Mouse (Mus musculus): ENCODE measurements around the gene Fam89b. TPM values are rescaled to one million over a fixed set of nuclear protein-coding genes. Genes with fewer than 3 reads are reported as not detected.

Fam89b gene
- polyA plus RNA-seq, 1 experiment from 2014 or later, result 233 TPM

DNA sequence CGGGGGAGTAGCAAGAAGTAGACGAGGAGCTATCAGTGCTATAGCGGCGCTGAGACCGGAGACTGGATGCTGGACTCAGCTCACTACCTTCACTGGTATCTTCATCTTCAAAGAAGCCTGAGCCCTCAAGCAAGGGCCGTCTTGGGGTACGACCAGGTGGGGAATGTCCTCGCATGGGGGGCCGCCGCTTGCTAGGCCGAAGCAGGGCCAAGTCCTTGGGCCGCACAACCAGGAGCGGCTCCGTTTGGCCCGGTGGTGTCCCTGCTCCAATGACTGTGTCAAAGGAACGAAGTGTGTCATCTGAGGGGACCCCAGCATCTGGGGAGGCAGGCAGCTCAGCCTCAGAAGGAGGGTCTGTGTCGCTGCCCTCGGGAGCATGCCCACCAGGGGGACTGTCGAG is 44.0 kb downstream of the Fam89b start:
- 95% methylated on average over 19 of the region's 19 CpGs for WGBS
- H3K9me3 ChIP-seq (replicated peaks; ENCODE audit: control insufficient read depth, low read length), result no peaks in the 10 kb centered on the region
- H3K4me3 ChIP-seq (ENCODE audit: low read depth, low read length), result no peak overlapping the region
- peaks cover 15% of the 10 kb centered on the region for H3K4me1 ChIP-seq (ENCODE audit: control insufficient read depth, insufficient read depth, low read length)
- no peak overlapping the region for H3K27ac ChIP-seq (ENCODE audit: low read depth, low read length)
- H3K9ac ChIP-seq (ENCODE audit: low read length), result no peak overlapping the region
- ATAC-seq (no peak), DNase-seq (ENCODE audit: low spot score) (no peak)
- H3K27me3 ChIP-seq (replicated peaks; ENCODE audit: control insufficient read depth, insufficient read depth, low read length), result no peaks in the 10 kb centered on the region
- H3K36me3 ChIP-seq (ENCODE audit: control insufficient read depth, insufficient read depth, low read length), result peaks cover 65% of the 10 kb centered on the region
- H3K4me2 ChIP-seq (ENCODE audit: low read length), result no peak overlapping the region

DNA sequence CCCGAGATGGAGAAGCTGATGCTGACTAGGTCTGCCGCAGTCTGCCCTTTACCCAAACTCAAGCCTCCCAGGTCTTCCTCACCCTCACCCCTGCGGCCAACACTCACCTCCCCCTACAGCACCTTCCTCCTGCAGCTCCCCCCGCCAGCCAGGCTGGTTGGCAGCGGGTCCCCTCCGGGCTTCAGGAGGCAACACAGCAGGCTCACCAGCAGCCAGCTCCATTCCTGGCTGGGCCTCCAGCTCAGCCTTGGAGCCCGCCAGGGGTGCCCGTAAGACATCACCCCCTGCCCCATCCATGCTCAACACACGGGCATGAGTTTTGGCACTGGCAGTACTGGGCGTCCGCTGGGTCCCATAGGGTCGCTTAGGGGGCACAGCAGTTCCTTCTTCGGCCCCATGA is 44.5 kb downstream of the Fam89b start:
- DNase-seq (ENCODE audit: low spot score) (no peak), ATAC-seq (no peak)
- Histone ChIP-seq H3K4me2 (ENCODE audit: low read length) (no peak overlapping the region), H3K27ac (ENCODE audit: low read depth, low read length) (no peak overlapping the region), H3K9me3 (replicated peaks; ENCODE audit: control insufficient read depth, low read length) (no peaks in the 10 kb centered on the region), H3K4me3 (ENCODE audit: low read depth, low read length) (no peak overlapping the region), H3K4me1 (ENCODE audit: control insufficient read depth, insufficient read depth, low read length) (peaks cover 10% of the 10 kb centered on the region), H3K36me3 (ENCODE audit: control insufficient read depth, insufficient read depth, low read length) (peaks cover 70% of the 10 kb centered on the region), H3K27me3 (replicated peaks; ENCODE audit: control insufficient read depth, insufficient read depth, low read length) (no peaks in the 10 kb centered on the region), H3K9ac (ENCODE audit: low read length) (no peak overlapping the region)
- WGBS, result 94% methylated on average over 13 of the region's 13 CpGs

DNA sequence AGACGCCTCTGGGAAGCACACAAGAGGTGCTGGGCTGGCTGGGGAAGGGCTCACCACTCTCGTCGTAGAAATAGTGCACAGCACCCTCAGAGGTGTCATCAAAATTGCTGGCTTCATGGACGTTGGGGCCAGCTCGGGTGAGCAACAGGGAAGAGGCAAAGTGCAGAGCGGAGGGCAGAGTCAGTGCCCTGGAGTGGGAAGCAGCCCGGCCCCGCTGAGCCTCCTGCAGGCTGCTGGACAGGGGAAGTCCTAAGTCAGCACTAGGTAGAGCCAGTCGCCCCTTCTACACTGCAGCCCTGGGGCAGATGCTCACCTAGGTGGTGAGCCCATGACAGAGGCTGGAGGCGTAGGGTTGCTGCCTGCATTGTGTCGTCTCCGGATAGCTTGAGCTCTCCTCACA is 45.2 kb downstream of the Fam89b start:
- Histone ChIP-seq H3K4me3 (ENCODE audit: low read depth, low read length) (no peak overlapping the region), H3K9ac (ENCODE audit: low read length) (no peak overlapping the region), H3K9me3 (replicated peaks; ENCODE audit: control insufficient read depth, low read length) (no peaks in the 10 kb centered on the region), H3K36me3 (ENCODE audit: control insufficient read depth, insufficient read depth, low read length) (peaks cover 77% of the 10 kb centered on the region), H3K4me2 (ENCODE audit: low read length) (no peak overlapping the region), H3K27ac (ENCODE audit: low read depth, low read length) (no peak overlapping the region), H3K27me3 (replicated peaks; ENCODE audit: control insufficient read depth, insufficient read depth, low read length) (no peaks in the 10 kb centered on the region), H3K4me1 (ENCODE audit: control insufficient read depth, insufficient read depth, low read length) (peaks cover 9% of the 10 kb centered on the region)
- 91% methylated on average over 12 of the region's 12 CpGs for WGBS
- ATAC-seq (no peak), DNase-seq (ENCODE audit: low spot score) (no peak)

DNA sequence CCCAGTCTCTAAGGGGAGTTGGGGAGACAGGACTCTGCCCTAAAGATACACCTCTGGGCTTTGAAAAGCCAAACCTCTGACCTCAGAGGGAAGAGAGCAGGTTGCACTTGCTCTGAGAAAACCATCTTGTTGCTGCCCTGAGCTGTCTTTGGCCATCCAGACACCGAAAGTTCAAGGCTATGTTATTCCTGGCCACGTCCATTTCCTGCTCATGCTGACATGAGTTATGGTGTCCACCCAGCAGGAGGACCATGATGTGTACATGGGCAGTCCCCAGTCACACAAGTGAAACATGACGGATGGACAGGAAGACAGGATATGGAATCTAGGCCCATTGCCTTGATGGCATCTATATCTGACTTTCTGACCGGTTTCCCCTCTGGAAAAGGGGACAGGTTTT is 49.0 kb downstream of the Fam89b start:
- Histone ChIP-seq H3K9me3 (replicated peaks; ENCODE audit: control insufficient read depth, low read length) (no peaks in the 10 kb centered on the region), H3K4me3 (ENCODE audit: low read depth, low read length) (no peak overlapping the region), H3K4me1 (ENCODE audit: control insufficient read depth, insufficient read depth, low read length) (no peaks in the 10 kb centered on the region), H3K36me3 (ENCODE audit: control insufficient read depth, insufficient read depth, low read length) (peaks cover 95% of the 10 kb centered on the region), H3K4me2 (ENCODE audit: low read length) (no peak overlapping the region), H3K27me3 (replicated peaks; ENCODE audit: control insufficient read depth, insufficient read depth, low read length) (no peaks in the 10 kb centered on the region), H3K27ac (ENCODE audit: low read depth, low read length) (no peak overlapping the region), H3K9ac (ENCODE audit: low read length) (no peak overlapping the region)
- ATAC-seq (no peak), DNase-seq (ENCODE audit: low spot score) (no peak)
- WGBS, result 88% methylated on average over 4 of the region's 4 CpGs

Small RNAs within 50 kb of the gene (microRNA-seq; reads per million reads assigned to microRNA genes)
- gene Mir6987, result 0.53 reads per million

Other genes with a start within 250 kb of the Fam89b start
- 51.8 and 57.1 TPM in 2 replicates for gene Mus81, start 241.3 kb downstream of the Fam89b start, polyA plus RNA-seq (2014; fragmentation: Nextera tagmentation; extraction: Ambion mirVana)
- 4,491 and 4,757 TPM in 2 replicates for gene Cfl1, start 239.2 kb downstream of the Fam89b start, polyA plus RNA-seq (2014; fragmentation: Nextera tagmentation; extraction: Ambion mirVana)
- 0.28 TPM in 1 of 2 replicates, not detected in the other for gene 1700020D05Rik, start 225.9 kb downstream of the Fam89b start, polyA plus RNA-seq (2014; fragmentation: Nextera tagmentation; extraction: Ambion mirVana)
- gene Snx32, start 219.1 kb downstream of the Fam89b start, polyA plus RNA-seq (2014; fragmentation: Nextera tagmentation; extraction: Ambion mirVana), result 55.3 and 73.2 TPM in 2 replicates
- 0.16 TPM in 1 of 2 replicates, not detected in the other for gene Ovol1, start 169.0 kb downstream of the Fam89b start, polyA plus RNA-seq (2014; fragmentation: Nextera tagmentation; extraction: Ambion mirVana)
- gene Ap5b1, start 161.6 kb downstream of the Fam89b start, polyA plus RNA-seq (2014; fragmentation: Nextera tagmentation; extraction: Ambion mirVana), result 1.5 and 1.6 TPM in 2 replicates
- gene Rnaseh2c, start 127.8 kb downstream of the Fam89b start, polyA plus RNA-seq (2014; fragmentation: Nextera tagmentation; extraction: Ambion mirVana), result 85.7 and 95.8 TPM in 2 replicates
- 43.7 and 49.7 TPM in 2 replicates for gene Kat5, start 119.4 kb downstream of the Fam89b start, polyA plus RNA-seq (2014; fragmentation: Nextera tagmentation; extraction: Ambion mirVana)
- 29.8 and 35.8 TPM in 2 replicates for gene Rela, start 92.2 kb downstream of the Fam89b start, polyA plus RNA-seq (2014; fragmentation: Nextera tagmentation; extraction: Ambion mirVana)
- 9.2 and 10.2 TPM in 2 replicates for gene Sipa1, start 65.9 kb downstream of the Fam89b start, polyA plus RNA-seq (2014; fragmentation: Nextera tagmentation; extraction: Ambion mirVana)
- gene Map3k11, start 40.9 kb downstream of the Fam89b start, polyA plus RNA-seq (2014; fragmentation: Nextera tagmentation; extraction: Ambion mirVana), result 9.2 and 11.8 TPM in 2 replicates
- gene Pcnx3, start 40.7 kb downstream of the Fam89b start, polyA plus RNA-seq (2014; fragmentation: Nextera tagmentation; extraction: Ambion mirVana), result 20.9 and 24.6 TPM in 2 replicates
- gene Kcnk7, start 25.3 kb downstream of the Fam89b start, polyA plus RNA-seq (2014; fragmentation: Nextera tagmentation; extraction: Ambion mirVana), result 0.17 TPM in 1 of 2 replicates, not detected in the other
- 7.0 and 10.1 TPM in 2 replicates for gene Ehbp1l1, start 3.3 kb downstream of the Fam89b start, polyA plus RNA-seq (2014; fragmentation: Nextera tagmentation; extraction: Ambion mirVana)
- gene Ltbp3, start 11.3 kb upstream of the Fam89b start, polyA plus RNA-seq (2014; fragmentation: Nextera tagmentation; extraction: Ambion mirVana), result 8.5 and 10.7 TPM in 2 replicates
- 56.1 and 67.9 TPM in 2 replicates for gene Scyl1, start 41.8 kb upstream of the Fam89b start, polyA plus RNA-seq (2014; fragmentation: Nextera tagmentation; extraction: Ambion mirVana)
- 13.1 and 16.0 TPM in 2 replicates for gene Frmd8, start 145.6 kb upstream of the Fam89b start, polyA plus RNA-seq (2014; fragmentation: Nextera tagmentation; extraction: Ambion mirVana)
- 1.7 TPM in 2 replicates for gene Slc25a45, start 148.2 kb upstream of the Fam89b start, polyA plus RNA-seq (2014; fragmentation: Nextera tagmentation; extraction: Ambion mirVana)
- 7.0 and 7.1 TPM in 2 replicates for gene Tigd3, start 164.5 kb upstream of the Fam89b start, polyA plus RNA-seq (2014; fragmentation: Nextera tagmentation; extraction: Ambion mirVana)
- 127 and 136 TPM in 2 replicates for gene Dpf2, start 183.4 kb upstream of the Fam89b start, polyA plus RNA-seq (2014; fragmentation: Nextera tagmentation; extraction: Ambion mirVana)
- 7.9 and 9.6 TPM in 2 replicates for gene Cdc42ep2, start 195.2 kb upstream of the Fam89b start, polyA plus RNA-seq (2014; fragmentation: Nextera tagmentation; extraction: Ambion mirVana)
- gene Pola2, start 234.5 kb upstream of the Fam89b start, polyA plus RNA-seq (2014; fragmentation: Nextera tagmentation; extraction: Ambion mirVana), result 35.5 and 41.1 TPM in 2 replicates